Mouse (Mus musculus) spleen, postnatal 10 days (tissue): Measurements from ENCODE around the gene Mettl16.
"Not testable (repeated sequence)": the region's sequence is repeated elsewhere in the genome, so short reads cannot be mapped to it uniquely, and the experiment has no call there.

Source experiments
- DNase-seq, 2 experiments: peaks; one replicate each; pipeline ENCODE4 v3.0.0; 2021 to 2022; ENCODE audit warnings: low spot score in 2 of 2

Mettl16 gene

GRCm38 (mm10) chr11:74772386-74772785 lies 1.8 kb downstream of the Mettl16 start:
- no peak for DNase-seq

DNA sequence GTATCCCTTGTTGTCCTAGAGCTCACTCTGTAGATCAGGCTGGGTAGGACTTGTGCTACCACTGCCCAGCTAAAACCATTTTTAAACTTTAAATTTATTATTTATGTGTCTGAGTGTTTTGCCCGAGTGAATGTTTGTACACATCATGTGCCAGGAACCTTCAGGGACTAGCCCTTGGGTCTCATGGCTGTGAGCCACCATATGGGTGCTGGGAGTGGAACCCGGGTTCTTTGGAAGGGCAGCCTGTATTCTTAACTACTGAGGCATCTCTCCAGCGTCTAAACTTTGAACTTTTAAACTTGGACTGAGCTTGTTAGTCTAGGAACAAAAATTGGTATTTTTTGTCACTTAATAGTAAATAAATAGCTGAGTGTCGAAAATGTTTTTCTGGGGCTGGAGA lies 22.2 kb downstream of the Mettl16 start:
- DNase-seq = no peak

GRCm38 (mm10) chr11:74800658-74801057 lies 30.0 kb downstream of the Mettl16 start:
- DNase-seq = no peak

DNA sequence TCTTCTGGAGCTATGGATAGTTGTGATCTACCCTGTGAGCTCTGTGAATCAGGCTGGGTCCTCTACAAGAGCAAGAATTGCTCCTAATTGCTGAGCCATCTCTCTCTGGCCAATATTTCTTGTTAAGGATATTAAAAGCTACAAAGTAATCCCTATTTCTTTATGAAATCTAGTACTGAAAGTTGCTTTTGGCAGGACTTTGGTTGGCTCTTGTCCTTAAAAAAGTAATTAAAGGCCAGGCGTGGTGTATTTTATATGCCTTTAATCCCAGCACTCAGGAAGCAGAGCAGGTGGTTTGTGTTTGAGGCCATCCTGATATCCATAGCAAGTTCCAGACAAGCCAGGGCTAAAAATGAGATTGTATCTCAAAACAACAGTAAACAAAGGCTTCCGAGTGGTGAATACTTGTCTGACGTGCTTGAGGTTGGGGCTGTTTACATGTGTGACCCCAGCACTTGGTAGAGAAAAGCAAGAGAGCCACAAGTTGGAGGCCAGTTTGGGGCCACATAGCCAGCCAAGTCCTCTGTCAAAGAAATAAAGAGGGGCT lies 33.5 kb downstream of the Mettl16 start:
- DNase-seq = no peak

DNA sequence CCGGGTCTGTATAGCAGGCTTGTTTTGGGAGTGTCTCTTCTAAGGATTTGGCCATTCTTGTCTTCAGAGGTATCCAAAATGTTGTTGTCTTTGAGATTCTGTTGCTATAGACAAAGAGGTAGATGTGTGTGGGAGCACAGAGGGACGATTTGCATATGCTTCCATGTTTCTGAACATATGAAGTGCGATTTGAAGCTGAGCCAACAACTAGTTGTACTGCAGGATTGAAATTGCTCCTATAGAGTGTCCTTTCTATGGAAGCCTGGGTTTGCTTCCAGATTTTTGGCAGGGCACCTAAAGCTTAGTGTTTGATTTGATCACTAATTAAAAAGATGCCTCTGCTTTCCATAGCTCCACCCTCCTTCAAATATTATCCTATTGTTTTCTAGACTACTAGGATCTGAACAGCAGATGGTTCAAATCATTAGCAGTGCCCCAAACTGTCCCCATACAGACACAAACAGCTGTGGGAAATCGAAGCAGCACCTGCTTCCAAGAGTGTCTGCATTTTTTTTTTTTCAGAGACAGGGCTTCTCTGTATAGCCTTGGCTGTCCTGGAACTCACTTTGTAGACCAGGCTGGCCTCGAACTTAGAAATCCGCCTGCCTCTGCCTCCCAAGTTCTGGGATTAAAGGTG lies 36.7 kb downstream of the Mettl16 start:
- no peak for DNase-seq

- no peak for DNase-seq
These were observed 37.7 kb downstream of the Mettl16 start for GRCm38 (mm10) chr11:74808251-74808853.

GRCm38 (mm10) chr11:74810134-74810533 lies 39.5 kb downstream of the Mettl16 start:
- no peak for DNase-seq

GRCm38 (mm10) chr11:74811027-74811426 lies 40.4 kb downstream of the Mettl16 start:
- not testable (repeated sequence) for DNase-seq

DNA sequence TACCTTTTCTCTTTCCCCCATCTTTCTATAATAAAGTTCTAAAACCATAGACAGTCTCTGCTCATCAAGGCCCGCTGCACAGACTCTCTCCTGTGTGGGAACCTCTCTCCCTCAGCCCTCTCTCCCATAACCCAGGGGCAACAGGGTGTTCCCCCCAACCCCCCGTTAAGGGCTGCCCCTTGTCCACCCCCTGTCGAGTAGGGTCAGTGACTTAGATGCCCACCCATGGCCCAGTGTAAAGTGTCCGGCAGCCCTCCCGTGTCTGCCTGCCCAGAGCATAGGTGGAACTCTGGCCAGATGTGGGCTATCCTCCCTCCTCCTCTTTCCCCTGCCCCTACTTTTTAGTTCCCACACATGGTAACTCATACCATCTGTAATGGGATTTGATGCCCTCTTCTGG lies 40.9 kb downstream of the Mettl16 start:
- DNase-seq = no peak

GRCm38 (mm10) chr11:74815795-74816194 lies 45.2 kb downstream of the Mettl16 start:
- DNase-seq = no peak

DNA sequence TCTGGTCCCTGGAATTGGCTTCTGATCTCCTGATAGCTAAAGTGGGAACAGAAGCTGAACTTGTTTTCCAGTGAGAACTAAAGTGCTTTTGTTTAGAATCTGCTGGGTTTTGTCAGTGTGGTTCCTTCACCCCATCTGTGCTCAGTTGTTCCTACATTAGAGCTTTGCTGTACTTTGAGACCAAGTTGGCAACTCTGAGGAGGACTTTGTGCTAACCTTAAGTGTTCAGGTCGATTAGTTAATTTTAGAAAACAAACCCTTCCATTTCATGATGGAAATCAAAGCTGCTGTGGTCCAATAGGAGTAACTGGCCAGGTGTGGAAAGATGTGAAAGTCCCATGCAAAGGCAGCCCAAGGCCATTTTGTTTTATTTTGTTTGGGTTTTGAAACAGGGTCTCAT lies 50.3 kb downstream of the Mettl16 start:
- DNase-seq = no peak

DNA sequence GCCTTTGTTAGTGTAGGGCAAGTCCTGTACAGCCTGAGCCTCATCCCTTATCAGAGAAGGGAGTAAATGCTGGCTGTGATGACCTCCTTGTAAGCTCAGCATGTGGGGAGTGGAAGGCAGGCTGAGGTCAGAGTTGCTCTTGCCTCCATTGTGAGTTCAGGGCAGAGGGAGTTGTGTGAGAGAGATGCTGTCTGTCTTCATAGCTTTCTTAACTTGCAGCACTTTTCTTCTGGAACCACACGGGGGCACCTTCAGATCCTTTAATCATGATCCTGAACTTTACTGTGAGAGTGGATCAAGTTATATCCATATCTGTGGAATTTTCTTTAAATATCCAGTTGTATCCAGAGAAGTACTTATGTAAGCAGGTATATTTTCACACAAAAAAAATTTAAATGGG lies 50.8 kb downstream of the Mettl16 start:
- no peak for DNase-seq

DNA sequence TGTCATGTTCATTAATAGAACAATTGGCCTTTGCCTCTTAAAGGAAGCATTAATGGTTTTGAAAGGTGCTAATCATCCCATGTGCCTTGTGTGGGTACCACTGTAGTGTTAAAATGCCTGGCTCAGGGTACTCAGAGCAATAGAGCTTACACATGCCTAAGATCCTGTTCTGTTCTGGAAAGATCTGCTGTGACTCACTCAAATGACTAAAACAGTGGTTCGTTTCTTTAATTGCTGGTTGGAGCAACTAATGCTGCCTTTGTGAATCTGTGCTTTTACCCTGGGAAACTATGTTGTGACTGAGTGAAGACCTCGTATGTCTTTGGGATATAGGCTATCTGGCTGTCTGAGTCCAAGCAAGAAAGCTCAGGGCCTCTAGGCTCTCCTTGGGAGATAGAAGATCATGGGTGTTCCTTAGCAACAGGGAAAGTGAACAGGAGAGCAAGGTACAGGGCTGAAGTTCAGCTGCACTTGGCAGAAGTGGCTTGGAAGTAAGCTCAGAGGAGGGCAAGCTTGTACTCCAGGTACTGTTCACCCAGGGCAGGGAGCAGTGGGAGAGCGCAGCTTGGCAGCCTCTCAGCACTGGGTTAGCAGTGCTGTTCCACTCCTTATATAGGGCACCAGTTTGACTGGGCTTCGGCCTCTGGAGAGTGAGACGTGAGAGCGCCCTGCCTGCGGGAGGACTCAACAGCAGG lies 52.3 kb downstream of the Mettl16 start:
- DNase-seq = no peak

- no peak for DNase-seq
These were observed 55.5 kb downstream of the Mettl16 start for GRCm38 (mm10) chr11:74826151-74826550.

DNA sequence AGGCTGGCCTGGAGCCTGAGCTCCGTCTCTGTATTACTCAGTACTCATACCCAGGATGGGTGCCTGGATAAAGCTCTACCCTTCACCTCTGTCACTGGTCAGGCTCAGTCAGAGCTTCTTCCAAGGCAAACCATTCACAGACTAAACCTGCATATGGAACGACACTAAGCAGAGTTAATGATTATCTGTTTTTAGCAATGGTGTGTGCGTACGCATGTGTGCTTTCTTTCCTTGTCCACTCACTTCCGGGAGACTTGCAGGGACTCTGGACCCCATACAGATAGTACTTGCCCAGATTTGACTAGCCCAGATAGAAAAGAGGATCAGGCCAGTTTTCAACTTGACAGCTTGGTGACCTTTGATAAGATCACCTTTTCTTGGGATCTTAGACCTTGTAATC lies 56.1 kb downstream of the Mettl16 start:
- no peak for DNase-seq

DNA sequence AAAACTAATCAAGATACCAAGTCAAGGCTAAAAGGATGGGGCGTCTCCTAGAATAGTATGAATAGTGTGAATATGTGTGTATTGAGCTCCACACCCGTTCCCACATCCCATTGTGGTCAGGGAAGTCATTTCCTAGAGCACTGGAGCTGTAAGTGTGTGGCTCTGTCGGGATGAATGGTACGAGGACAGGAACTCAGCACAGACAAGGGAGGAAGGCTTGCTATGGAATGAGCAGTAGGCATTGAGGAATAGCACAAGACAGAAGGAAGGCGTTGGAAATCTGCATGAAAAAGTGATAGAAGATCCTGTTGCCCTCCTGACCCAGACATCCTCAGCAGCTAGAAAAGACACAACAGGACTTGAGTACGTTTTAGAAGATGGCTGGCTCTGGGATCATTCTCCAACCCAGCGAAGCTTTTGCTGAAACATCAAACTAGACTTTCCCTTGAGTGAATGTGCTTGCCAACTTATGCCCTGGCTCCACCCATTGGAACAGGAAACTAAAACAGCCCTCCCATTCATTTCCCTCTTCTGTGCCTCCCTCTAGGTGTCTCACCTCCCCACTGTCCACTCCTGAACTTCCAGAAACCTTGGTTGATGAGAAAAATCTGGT lies 57.3 kb downstream of the Mettl16 start:
- DNase-seq = no peak

DNA sequence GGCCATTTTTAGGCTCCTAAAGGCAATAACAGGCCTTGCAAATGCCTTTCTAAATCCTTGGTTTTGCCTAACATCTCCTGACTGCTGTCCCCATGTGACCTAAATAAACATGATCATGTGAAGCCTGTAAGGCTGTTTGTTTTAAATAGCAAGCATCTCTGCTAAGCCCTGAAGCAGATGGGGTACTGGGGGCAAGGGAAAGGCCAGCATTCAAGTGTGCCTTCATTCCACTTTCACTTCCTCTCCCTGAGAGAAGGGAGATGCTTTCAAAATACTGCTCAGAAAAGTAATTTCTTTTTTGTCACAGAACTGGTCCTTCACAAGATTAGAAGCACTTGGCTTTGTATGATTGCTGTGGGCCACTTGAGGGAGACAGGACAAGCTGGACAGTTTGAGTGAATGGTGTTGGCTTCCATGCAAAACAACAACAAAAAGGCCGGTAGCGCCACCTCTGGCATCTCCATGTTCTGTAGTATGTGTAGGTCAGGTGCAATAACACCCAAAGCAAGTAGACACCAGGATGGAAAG lies 57.8 kb downstream of the Mettl16 start:
- DNase-seq = peak; percentile 22 to 60

GRCm38 (mm10) chr11:74828965-74829550 lies 58.4 kb downstream of the Mettl16 start:
- DNase-seq = peak in 1 of 2 experiments; percentile 17

GRCm38 (mm10) chr11:74829812-74830211 lies 59.2 kb downstream of the Mettl16 start:
- peak; percentile 81 to 93 for DNase-seq

- DNase-seq = peak; percentile 89 to 94
These were observed 59.9 kb downstream of the Mettl16 start, which contains the start of gene Mnt for GRCm38 (mm10) chr11:74830256-74831161. Gene Mnt (plus strand): TSS chr11:74830920.

GRCm38 (mm10) chr11:74831191-74831605 lies 60.6 kb downstream of the Mettl16 start:
- DNase-seq = peak; percentile 61 to 69
